Mouse (Mus musculus) stomach, postnatal 0 days (tissue): Measurements from ENCODE around the gene Lancl2. TPM values are rescaled to one million over a fixed set of nuclear protein-coding genes. Genes with fewer than 3 reads are reported as not detected.
A peak's percentile ranks its signal among the peaks of the same experiment; 100 is the strongest.

ENCODE experiments used
- ATAC-seq: fragments of 200-750 bp; cut with Nextera tagmentation; 2 replicates; pipeline ENCODE4 v1.8.0; 2017; ENCODE audit not compliant: low FRiP score, low TSS enrichment
- DNase-seq: peaks from one replicate; pipeline ENCODE4 v3.0.0-alpha.2; 2016; ENCODE audit warnings: low spot score
- H3K27ac ChIP-seq: fragments of 300-500 bp; sonication (generic); replicated peaks from 2 replicates; pipeline ENCODE4 v1.5.1; 2014; ENCODE audit warnings: mild to moderate bottlenecking, control low read depth
- H3K27me3 ChIP-seq: fragments of 300-500 bp; sonication (generic); 2 replicates; pipeline ENCODE4 v1.6.1; 2014; ENCODE audit warnings: low read length; ENCODE audit not compliant: control insufficient read depth, insufficient read depth
- H3K36me3 ChIP-seq: fragments of 300-500 bp; sonication (generic); 2 replicates; pipeline ENCODE4 v1.6.1; 2014; ENCODE audit warnings: low read length, mixed read lengths; ENCODE audit not compliant: control insufficient read depth, insufficient read depth
- H3K4me1 ChIP-seq: fragments of 300-500 bp; sonication (generic); replicated peaks from 2 replicates; pipeline ENCODE4 v1.6.1; 2014; ENCODE audit warnings: antibody characterized with exemption; ENCODE audit not compliant: control insufficient read depth, insufficient read depth
- H3K4me2 ChIP-seq: fragments of 300-500 bp; sonication (generic); replicated peaks from 2 replicates; pipeline ENCODE4 v1.6.1; 2014; ENCODE audit warnings: low read depth, mild to moderate bottlenecking, control low read depth, moderate library complexity
- H3K4me3 ChIP-seq: fragments of 300-500 bp; sonication (generic); 2 replicates; pipeline ENCODE4 v1.5.1; 2014; ENCODE audit warnings: low read depth, low read length, control low read depth
- H3K9ac ChIP-seq: fragments of 300-500 bp; sonication (generic); 2 replicates; pipeline ENCODE4 v1.6.1; 2014; ENCODE audit warnings: mild to moderate bottlenecking, low read length, control low read depth, mixed read lengths
- H3K9me3 ChIP-seq: fragments of 300-500 bp; sonication (generic); 2 replicates; pipeline ENCODE4 v1.6.1; 2016; ENCODE audit warnings: low read length; ENCODE audit not compliant: control insufficient read depth
- CTCF ChIP-seq: IDR thresholded peaks from 2 replicates; pipeline ENCODE4 v1.5.1; 2016; ENCODE audit warnings: antibody characterized with exemption, low read depth, mild to moderate bottlenecking, moderate library complexity
- EP300 ChIP-seq: optimal IDR thresholded peaks from 2 replicates; pipeline ENCODE3; 2016; ENCODE audit warnings: antibody characterized with exemption
- WGBS: fragments of 180-500 bp; shearing (Covaris S2); extraction: QIAGEN DNeasy Blood & Tissue Kit; methylation state at CpG from one replicate; pipeline ENCODE4 v1.1.7; 2014; 5-methylcytosine and 5-hydroxymethylcytosine counted together
- polyA plus RNA-seq: library from polyadenylated mRNA; unstranded; fragments of >200 nt; fragmentation: Nextera tagmentation; extraction: Ambion mirVana; gene quantifications from 2 replicates; pipeline ENCODE4 v1.2.1, GENCODE M21; 2015

The Lancl2 gene
- polyA plus RNA-seq, 1 experiment from 2014 or later = 9.6 TPM

DNA sequence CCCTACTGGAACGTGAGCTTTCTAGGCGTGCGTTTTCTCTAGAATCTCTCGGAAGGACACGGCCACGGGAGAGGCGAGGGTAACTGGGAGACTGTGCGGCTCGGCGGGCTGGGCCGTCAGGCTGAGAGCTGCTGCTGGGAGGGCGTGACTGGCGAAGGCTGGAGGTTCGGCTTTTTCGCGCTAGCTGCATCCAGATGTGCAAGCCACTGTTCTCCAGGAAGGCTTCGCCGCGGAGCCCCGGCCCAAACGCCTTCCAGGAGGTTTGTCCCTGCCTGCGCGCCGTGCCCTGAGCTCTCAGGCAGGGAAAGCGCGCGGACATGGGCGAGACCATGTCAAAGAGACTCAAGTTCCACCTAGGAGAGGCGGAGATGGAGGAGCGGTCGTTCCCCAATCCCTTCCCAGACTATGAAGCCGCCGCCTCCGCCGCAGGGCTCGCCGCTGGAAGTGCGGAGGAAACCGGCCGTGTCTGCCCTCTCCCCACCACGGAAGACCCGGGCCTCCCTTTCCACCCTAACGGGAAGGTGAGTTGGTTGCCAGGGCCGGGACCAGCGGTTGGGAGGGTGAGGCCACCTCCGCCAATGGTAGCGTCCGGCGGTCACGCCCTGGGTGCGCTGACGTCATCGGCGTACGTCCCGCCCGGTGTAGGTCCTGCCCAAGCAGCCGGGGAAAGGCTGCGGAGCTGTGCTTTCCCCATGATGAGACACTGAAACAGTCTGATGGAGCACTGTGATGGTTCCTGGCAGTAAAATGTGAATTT is 581 bp downstream of the Lancl2 start:
- WGBS = 0% methylated on average over 55 of the region's 59 CpGs

DNA sequence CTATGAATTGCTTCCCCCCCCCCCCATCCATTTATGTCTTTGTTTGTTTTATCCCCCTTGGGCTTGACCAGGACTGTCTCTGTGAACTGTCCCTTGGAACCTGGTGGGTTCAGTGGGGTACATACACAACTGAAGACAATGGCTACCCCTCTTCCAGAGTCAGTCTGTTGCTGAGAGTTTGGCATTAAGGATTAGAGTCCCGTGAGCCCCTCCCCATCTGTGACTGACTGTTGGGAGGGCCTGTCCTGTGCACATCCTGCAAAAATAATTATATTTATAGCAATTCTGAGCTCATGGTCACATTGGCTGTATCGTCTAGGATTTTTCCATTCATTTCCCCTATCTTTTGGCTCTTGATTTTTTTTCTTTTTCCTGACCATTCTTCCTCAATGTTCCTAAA is 1.4 kb downstream of the Lancl2 start:
- no peak for DNase-seq
- TF ChIP-seq EP300 = no peak
- no peak for TF ChIP-seq CTCF
- H3K27ac ChIP-seq = peak overlapping the region; percentile 95
- peak overlapping the region; percentile 57 for H3K4me2 ChIP-seq
- no peaks in the 10 kb centered on the region for H3K36me3 ChIP-seq
- H3K4me3 ChIP-seq = peak overlapping the region; percentile 74
- no peaks in the 10 kb centered on the region for H3K4me1 ChIP-seq
- peak; percentile 8; the same call in 1 of the 2 replicates for ATAC-seq
- peak overlapping the region; percentile 84 for H3K9ac ChIP-seq
- 18% methylated on average over 2 of the region's 2 CpGs for WGBS
- no peaks in the 10 kb centered on the region for H3K27me3 ChIP-seq
- no peaks in the 10 kb centered on the region for H3K9me3 ChIP-seq

More for the DNA sequence above, 581 bp downstream of the Lancl2 start:
- H3K4me2 ChIP-seq = peak overlapping the region; percentile 57
- H3K9ac ChIP-seq = peak overlapping the region; percentile 84
- DNase-seq (peak; percentile 96), ATAC-seq (peak; percentile 100)
- no peaks in the 10 kb centered on the region for H3K36me3 ChIP-seq
- no peaks in the 10 kb centered on the region for H3K27me3 ChIP-seq
- H3K4me3 ChIP-seq = peak overlapping the region; percentile 74
- TF ChIP-seq CTCF = no peak
- peak overlapping the region; percentile 95 for H3K27ac ChIP-seq
- no peaks in the 10 kb centered on the region for H3K9me3 ChIP-seq
- H3K4me1 ChIP-seq = no peaks in the 10 kb centered on the region

- Histone ChIP-seq H3K27ac (no peak overlapping the region), H3K4me2 (no peak overlapping the region), H3K9ac (no peak overlapping the region), H3K4me3 (no peak overlapping the region), H3K27me3 (no peaks in the 10 kb centered on the region), H3K9me3 (no peaks in the 10 kb centered on the region), H3K4me1 (no peaks in the 10 kb centered on the region), H3K36me3 (no peaks in the 10 kb centered on the region)
- 90% methylated on average over 1 of the region's 1 CpGs for WGBS
- no peak for TF ChIP-seq EP300
- TF ChIP-seq CTCF = no peak
- no peak for ATAC-seq
- no peak for DNase-seq
Measured at GRCm38 (mm10) chr6:57706721-57707120, 4.4 kb downstream of the Lancl2 start.

DNA sequence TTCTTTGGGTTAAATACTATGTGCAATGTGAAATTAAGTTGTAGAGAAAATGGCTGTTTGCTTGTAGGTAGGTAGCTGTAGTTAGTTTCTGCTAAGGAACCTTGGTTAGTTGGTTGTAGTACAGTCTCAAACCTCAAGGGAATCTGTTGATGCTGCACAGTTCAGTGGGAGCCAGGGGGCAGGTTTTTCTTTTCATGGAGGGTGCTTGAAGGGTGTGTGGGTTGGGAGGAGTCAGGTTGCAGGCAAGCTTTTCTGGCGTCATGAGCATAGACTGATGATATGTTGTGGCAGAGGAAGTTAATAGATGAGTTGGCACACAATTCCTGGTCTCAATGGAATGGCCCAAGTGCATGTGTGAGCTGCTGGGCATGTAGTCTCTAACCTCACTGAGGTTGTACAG is 9.4 kb downstream of the Lancl2 start:
- Histone ChIP-seq H3K9ac (no peak overlapping the region), H3K27me3 (no peaks in the 10 kb centered on the region), H3K36me3 (0 out of 2 replicates have a peak, but pooled peaks cover 2% of the 10 kb centered on the region), H3K9me3 (no peaks in the 10 kb centered on the region), H3K4me3 (no peak overlapping the region), H3K27ac (no peak overlapping the region), H3K4me2 (no peak overlapping the region), H3K4me1 (no peaks in the 10 kb centered on the region)
- DNase-seq (no peak), ATAC-seq (no peak)
- 11% methylated on average over 1 of the region's 1 CpGs for WGBS
- TF ChIP-seq EP300 (no peak), CTCF (peak; percentile 30; the same call in 1 of the 2 replicates)

- no peak for TF ChIP-seq CTCF
- TF ChIP-seq EP300 = no peak
- no peaks in the 10 kb centered on the region for H3K36me3 ChIP-seq
- H3K4me3 ChIP-seq = no peak overlapping the region
- H3K27ac ChIP-seq = no peak overlapping the region
- H3K4me2 ChIP-seq = no peak overlapping the region
- ATAC-seq (no peak), DNase-seq (no peak)
- H3K27me3 ChIP-seq = no peaks in the 10 kb centered on the region
- 91% methylated on average over 1 of the region's 1 CpGs for WGBS
- H3K9ac ChIP-seq = no peak overlapping the region
- H3K9me3 ChIP-seq = no peaks in the 10 kb centered on the region
- no peaks in the 10 kb centered on the region for H3K4me1 ChIP-seq
Measured at GRCm38 (mm10) chr6:57721347-57721746, 19.0 kb downstream of the Lancl2 start.

- ATAC-seq (peak; percentile 61; the same call in 1 of the 2 replicates), DNase-seq (no peak)
- no peak overlapping the region for H3K27ac ChIP-seq
- no peak overlapping the region for H3K9ac ChIP-seq
- H3K9me3 ChIP-seq = no peaks in the 10 kb centered on the region
- TF ChIP-seq EP300 = no peak
- no peak for TF ChIP-seq CTCF
- WGBS = 94% methylated on average over 1 of the region's 1 CpGs
- no peak overlapping the region for H3K4me3 ChIP-seq
- no peaks in the 10 kb centered on the region for H3K27me3 ChIP-seq
- H3K4me2 ChIP-seq = no peak overlapping the region
- no peaks in the 10 kb centered on the region for H3K36me3 ChIP-seq
- no peaks in the 10 kb centered on the region for H3K4me1 ChIP-seq
Measured at GRCm38 (mm10) chr6:57742749-57743148, 40.4 kb downstream of the Lancl2 start.
